16 mouse cellular contexts compared by ENCODE assay signal in the genomic region with DNA sequence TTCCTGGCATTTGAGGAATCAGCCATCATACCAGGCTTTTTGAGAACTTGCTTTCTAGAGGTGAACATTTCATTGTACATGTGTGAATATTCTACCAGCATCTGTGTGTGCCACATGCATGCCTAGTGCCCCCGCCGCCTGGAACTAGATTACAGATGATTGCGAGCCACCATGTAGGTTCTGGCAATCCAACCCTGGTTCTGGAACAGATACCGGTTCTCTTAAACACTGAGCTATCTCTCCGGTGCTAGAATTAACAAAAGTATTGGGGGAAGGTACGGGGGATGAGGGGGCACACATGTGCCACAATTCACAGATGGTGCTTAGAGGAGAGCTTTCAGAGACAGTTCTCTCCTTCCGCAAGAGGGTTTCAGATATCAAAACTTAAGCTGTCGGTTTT.
"Had no signal": no experiment of that assay in that cellular context is flagged by ENCODE, and none has a peak within 500 bp of the region (broad histone marks: within the 10 kb centered on the region; RNA-seq: fewer than 3 reads in every experiment).

No protein-coding gene starts in this region.

- H3K4me2 ChIP-seq: lung, embryonic 14.5 days; midbrain, embryonic 12.5 days; neural tube, embryonic 12.5 days; stomach, embryonic 15.5 days had no signal

- H3K4me1 ChIP-seq: neural tube, embryonic 12.5 days; stomach, embryonic 15.5 days had no signal

- H3K27ac ChIP-seq: macrophage; midbrain, embryonic 12.5 days; neural tube, embryonic 12.5 days; stomach, embryonic 15.5 days; stomach, postnatal 0 days had no signal

- H3K27me3 ChIP-seq: megakaryocyte, embryonic 14.5 days; midbrain, embryonic 12.5 days; neural tube, embryonic 12.5 days; stomach, embryonic 15.5 days had no signal

- ATAC-seq: midbrain, embryonic 16.5 days had no signal

- H3K4me3 ChIP-seq: megakaryocyte, embryonic 14.5 days; midbrain, embryonic 12.5 days; neural tube, embryonic 12.5 days; stomach, embryonic 15.5 days had no signal

- H3K9ac ChIP-seq: lung, embryonic 14.5 days; midbrain, embryonic 12.5 days; neural tube, embryonic 12.5 days; stomach, embryonic 15.5 days had no signal

- H3K9me3 ChIP-seq: midbrain, embryonic 12.5 days; neural tube, embryonic 12.5 days; stomach, embryonic 15.5 days had no signal

- DNase-seq: lung, adult 18-20 months; lung, embryonic 14.5 days; lung, postnatal 14 days; lung, postnatal 36 days; midbrain, embryonic 14.5 days; right cerebral cortex, postnatal 14 days; thymus, adult 2 months; thymus, postnatal 25 days; thymus, postnatal 4 days had no signal
